Mouse (Mus musculus) ES-Bruce4 (cell line): ENCODE data around the gene Ppp1r14d. TPM values are rescaled to one million over a fixed set of nuclear protein-coding genes. Genes with fewer than 3 reads are reported as not detected.
A peak's percentile ranks its signal among the peaks of the same experiment; 100 is the strongest.

Source experiments
- H3K27ac ChIP-seq: 2 replicates; pipeline ENCODE4 v1.5.1; 2012; ENCODE audit warnings: low read length, inconsistent platforms; ENCODE audit not compliant: insufficient read depth
- H3K27me3 ChIP-seq: 2 replicates; pipeline ENCODE4 v1.6.1; 2012; ENCODE audit warnings: mild to moderate bottlenecking, low read length, inconsistent platforms; ENCODE audit not compliant: control insufficient read depth, poor library complexity, insufficient read depth, severe bottlenecking
- H3K36me3 ChIP-seq: 2 replicates; pipeline ENCODE4 v1.6.1; 2012; ENCODE audit warnings: inconsistent platforms, mild to moderate bottlenecking, low read length, moderate library complexity; ENCODE audit not compliant: control insufficient read depth, poor library complexity, insufficient read depth, severe bottlenecking
- H3K4me1 ChIP-seq: one replicate; pipeline ENCODE4 v1.8.1; 2011; ENCODE audit warnings: low read length; ENCODE audit not compliant: control insufficient read depth, insufficient read depth
- H3K4me3 ChIP-seq: 2 replicates; pipeline ENCODE4 v1.5.1; 2011; ENCODE audit warnings: low read depth, mild to moderate bottlenecking, low read length
- H3K9ac ChIP-seq: 2 replicates; pipeline ENCODE4 v1.6.1; 2012; ENCODE audit warnings: low read depth, mild to moderate bottlenecking, inconsistent platforms; ENCODE audit not compliant: poor library complexity, severe bottlenecking
- H3K9me3 ChIP-seq: replicated peaks from 2 replicates; pipeline ENCODE4 v1.6.1; 2012; ENCODE audit warnings: mild to moderate bottlenecking, low read length, inconsistent platforms; ENCODE audit not compliant: control insufficient read depth, poor library complexity, insufficient read depth, severe bottlenecking
- CTCF ChIP-seq: IDR thresholded peaks from one replicate; pipeline ENCODE4 v1.8.1; 2011; ENCODE audit warnings: low read depth, low read length
- EP300 ChIP-seq: IDR thresholded peaks from 2 replicates; pipeline ENCODE4 v1.6.1; 2011; ENCODE audit warnings: low read depth, low read length; ENCODE audit not compliant: insufficient read depth
- POLR2A ChIP-seq: IDR thresholded peaks from one replicate; pipeline ENCODE4 v1.8.1; 2011; ENCODE audit warnings: low read length; ENCODE audit not compliant: insufficient read depth
- polyA plus RNA-seq: library from polyadenylated mRNA; stranded (reverse); fragments of >200 nt; gene quantifications from 2 replicates; pipeline ENCODE4 v1.2.4, GENCODE M21; 2011; ENCODE audit warnings: low read depth; ENCODE audit not compliant: missing spikeins, insufficient read depth, insufficient read length

Ppp1r14d gene
- polyA plus RNA-seq, 1 experiment, result not detected

GRCm38 (mm10) chr2:119250826-119251478 lies 21.2 kb upstream of the Ppp1r14d start:
- Histone ChIP-seq H3K27me3 (no peaks in the 10 kb centered on the region), H3K36me3 (peaks cover 19% of the 10 kb centered on the region), H3K9me3 (no peaks in the 10 kb centered on the region), H3K9ac (peak overlapping the region; percentile 27; the same call in 1 of the 2 replicates), H3K4me1 (no peaks in the 10 kb centered on the region), H3K4me3 (peak overlapping the region; percentile 43), H3K27ac (peak overlapping the region; percentile 29; the same call in 1 of the 2 replicates)
- TF ChIP-seq EP300 (no peak), CTCF (peak; percentile 96)

DNA sequence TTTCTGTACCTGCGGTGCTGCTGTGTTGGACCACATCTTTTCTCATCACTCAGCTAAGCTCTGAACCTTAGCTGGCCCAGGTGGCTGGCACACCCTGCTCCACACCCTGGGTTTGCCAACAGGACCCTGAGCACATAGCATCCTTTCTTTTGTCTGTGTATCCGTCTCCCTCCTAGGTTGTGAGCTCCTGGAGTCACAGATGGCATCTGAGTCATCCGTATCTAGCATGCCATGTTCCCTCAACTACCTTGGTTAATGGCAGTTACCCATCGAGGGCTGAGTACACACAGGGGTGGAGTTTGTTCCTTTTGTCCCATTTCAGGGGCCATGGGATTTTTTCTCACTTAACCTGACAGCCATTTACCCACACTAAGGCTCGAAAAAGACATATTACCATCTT lies 20.7 kb upstream of the Ppp1r14d start:
- Histone ChIP-seq H3K9me3 (no peaks in the 10 kb centered on the region), H3K4me3 (no peak overlapping the region)

GRCm38 (mm10) chr2:119249592-119250061 lies 19.9 kb upstream of the Ppp1r14d start:
- H3K36me3 ChIP-seq, result peaks cover 29% of the 10 kb centered on the region
- H3K9me3 ChIP-seq, result no peaks in the 10 kb centered on the region
- no peak overlapping the region for H3K9ac ChIP-seq
- no peak overlapping the region for H3K4me3 ChIP-seq
- H3K4me1 ChIP-seq, result no peaks in the 10 kb centered on the region
- H3K27me3 ChIP-seq, result no peaks in the 10 kb centered on the region
- H3K27ac ChIP-seq, result no peak overlapping the region
- no peak for TF ChIP-seq POLR2A
- TF ChIP-seq EP300, result no peak
- TF ChIP-seq CTCF, result no peak

More for the DNA sequence above, 20.7 kb upstream of the Ppp1r14d start:
- TF ChIP-seq CTCF (no peak), POLR2A (no peak), EP300 (no peak)
- no peak overlapping the region for H3K27ac ChIP-seq
- H3K9ac ChIP-seq, result no peak overlapping the region
- H3K36me3 ChIP-seq, result peaks cover 25% of the 10 kb centered on the region
- no peaks in the 10 kb centered on the region for H3K27me3 ChIP-seq
- H3K4me1 ChIP-seq, result no peaks in the 10 kb centered on the region

DNA sequence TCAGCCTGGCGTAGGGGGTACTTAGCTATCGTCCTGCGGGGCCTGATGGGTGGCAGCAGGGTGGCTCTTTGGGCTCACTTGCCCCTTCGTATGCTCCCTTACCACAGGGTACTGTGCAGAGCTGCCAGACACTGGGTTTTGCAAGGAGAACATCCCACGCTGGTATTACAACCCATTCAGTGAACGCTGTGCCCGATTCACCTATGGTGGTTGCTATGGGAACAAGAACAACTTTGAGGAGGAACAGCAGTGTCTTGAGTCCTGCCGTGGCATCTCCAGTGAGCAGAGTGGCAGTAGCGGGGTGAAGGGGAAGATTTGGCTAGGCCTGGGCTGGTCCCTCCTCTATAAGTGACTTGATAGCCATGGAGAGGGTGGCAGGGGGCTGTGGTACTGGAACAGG lies 18.2 kb upstream of the Ppp1r14d start:
- Histone ChIP-seq H3K27me3 (no peaks in the 10 kb centered on the region), H3K9ac (no peak overlapping the region), H3K4me3 (no peak overlapping the region), H3K4me1 (no peaks in the 10 kb centered on the region), H3K36me3 (peaks cover 32% of the 10 kb centered on the region), H3K9me3 (no peaks in the 10 kb centered on the region), H3K27ac (no peak overlapping the region)
- TF ChIP-seq EP300 (no peak), POLR2A (no peak), CTCF (no peak)

- H3K9me3 ChIP-seq, result no peaks in the 10 kb centered on the region
- no peaks in the 10 kb centered on the region for H3K27me3 ChIP-seq
- no peak overlapping the region for H3K9ac ChIP-seq
- H3K36me3 ChIP-seq, result peaks cover 32% of the 10 kb centered on the region
- H3K4me3 ChIP-seq, result no peak overlapping the region
- H3K4me1 ChIP-seq, result peaks cover 7% of the 10 kb centered on the region
- no peak overlapping the region for H3K27ac ChIP-seq
- TF ChIP-seq EP300, result no peak
- no peak for TF ChIP-seq CTCF
- TF ChIP-seq POLR2A, result no peak
Observed at GRCm38 (mm10) chr2:119245246-119245645, 15.5 kb upstream of the Ppp1r14d start.

GRCm38 (mm10) chr2:119242548-119242947 lies 12.8 kb upstream of the Ppp1r14d start:
- no peak for TF ChIP-seq CTCF
- TF ChIP-seq EP300, result no peak
- no peak for TF ChIP-seq POLR2A
- Histone ChIP-seq H3K27me3 (no peaks in the 10 kb centered on the region), H3K36me3 (peaks cover 25% of the 10 kb centered on the region), H3K4me1 (peaks cover 9% of the 10 kb centered on the region), H3K9ac (no peak overlapping the region), H3K4me3 (no peak overlapping the region), H3K27ac (no peak overlapping the region), H3K9me3 (no peaks in the 10 kb centered on the region)
